Mouse (Mus musculus): ENCODE results near the gene Glrp1.
A peak's percentile ranks its signal among the peaks of the same experiment; 100 is the strongest.

Gene Glrp1

DNA sequence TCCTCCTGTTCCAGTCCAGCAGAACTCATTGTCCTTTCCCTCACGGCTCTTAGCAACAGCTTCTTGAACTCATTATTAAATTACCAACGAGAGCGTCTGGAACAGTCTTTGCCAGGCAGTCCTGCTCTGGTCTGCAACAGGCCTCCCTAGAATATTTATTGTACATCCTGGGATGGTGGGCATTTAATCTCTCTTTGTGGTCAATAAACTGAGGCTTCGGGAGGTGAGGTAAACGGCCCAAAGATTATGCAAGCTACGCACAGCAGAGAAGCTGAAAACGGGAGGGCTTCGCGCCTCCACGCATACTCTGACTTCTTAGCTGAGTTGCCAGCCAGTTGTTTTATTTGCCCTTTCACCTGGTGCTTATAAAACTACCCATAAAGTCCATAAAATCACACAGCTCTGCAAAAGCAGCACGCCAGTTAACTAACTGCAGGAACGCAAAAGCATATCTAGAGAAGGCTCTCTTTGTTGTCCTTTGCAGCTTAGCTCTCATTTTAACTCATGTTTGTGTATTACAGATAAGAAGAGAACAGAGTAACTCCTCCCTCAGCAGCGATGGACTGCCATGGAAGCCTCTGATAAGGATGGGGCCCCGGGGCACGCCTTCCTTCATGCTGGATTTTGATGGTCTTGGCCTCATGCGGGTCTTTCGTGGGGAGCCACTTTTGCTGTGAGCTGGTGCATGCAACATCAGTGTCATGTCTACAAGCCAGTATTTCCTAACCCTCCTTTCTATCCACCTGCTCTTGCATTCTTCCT lies 18.1 kb downstream of the Glrp1 start:
- DNase-seq: no peak

DNA sequence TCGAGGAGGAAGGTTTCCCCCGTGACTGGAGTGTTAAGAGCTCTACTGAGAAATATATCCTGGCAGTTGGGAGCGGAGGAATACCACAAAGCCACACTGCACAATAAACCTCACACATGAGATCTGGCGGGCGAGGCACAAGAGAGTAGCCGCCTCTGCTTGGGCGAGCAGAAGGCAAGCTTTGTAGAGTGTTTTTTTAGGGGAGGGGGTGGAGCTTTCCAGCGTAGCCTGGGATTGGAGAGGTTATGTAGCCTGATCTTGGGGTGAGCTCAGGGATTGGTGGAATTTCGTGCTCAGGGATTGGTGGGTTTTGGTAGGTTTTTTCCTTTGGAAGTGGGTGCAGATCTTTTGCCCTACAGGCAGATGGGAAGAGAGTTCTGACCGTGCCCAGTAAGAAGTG lies 19.7 kb downstream of the Glrp1 start:
- no peak for DNase-seq

- no peak for DNase-seq
Observed at GRCm38 (mm10) chr1:88488957-88489356, 20.9 kb downstream of the Glrp1 start.

DNA sequence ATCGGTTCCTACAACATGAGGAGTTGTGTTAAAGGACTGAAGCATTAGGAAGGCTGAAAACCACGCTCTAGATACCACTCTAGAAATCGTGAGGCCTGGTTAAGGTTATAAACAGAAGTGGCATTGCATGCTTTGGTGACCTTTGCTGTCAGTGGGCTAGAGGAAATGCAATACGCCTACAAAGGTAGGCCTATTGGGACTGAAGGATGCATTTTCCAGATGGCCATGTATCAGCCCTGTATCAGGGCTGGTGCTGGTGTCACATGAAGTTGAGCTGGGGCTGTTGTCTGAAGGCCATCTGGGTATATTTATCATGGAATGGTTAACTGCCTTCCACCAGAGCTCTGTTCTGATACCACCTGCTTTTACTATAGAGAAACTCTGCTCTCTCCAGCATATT lies 23.5 kb downstream of the Glrp1 start:
- no peak for DNase-seq

GRCm38 (mm10) chr1:88484059-88484458 lies 25.8 kb downstream of the Glrp1 start:
- DNase-seq: peak; percentile 49

- DNase-seq: no peak
Observed at GRCm38 (mm10) chr1:88482142-88483099, 27.4 kb downstream of the Glrp1 start.

DNA sequence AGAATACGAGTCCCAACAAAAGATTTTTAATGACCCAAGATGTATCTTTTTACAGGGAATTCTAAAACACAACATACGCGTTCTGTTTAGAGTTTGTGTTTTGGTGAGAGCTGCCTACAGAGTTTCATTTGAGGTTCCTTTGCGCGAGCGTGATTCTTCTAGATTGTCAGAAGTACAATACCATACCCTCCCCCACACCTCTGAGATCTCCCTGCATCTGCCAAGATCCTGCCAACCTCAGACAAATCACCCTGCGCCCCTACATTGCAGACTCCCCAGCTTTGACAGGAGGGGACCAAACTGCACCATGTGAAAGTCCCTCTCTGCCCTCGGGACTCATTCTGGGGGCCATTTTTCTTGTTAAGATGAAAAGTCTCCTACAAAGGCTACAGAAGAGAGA lies 29.3 kb downstream of the Glrp1 start:
- DNase-seq: no peak

DNA sequence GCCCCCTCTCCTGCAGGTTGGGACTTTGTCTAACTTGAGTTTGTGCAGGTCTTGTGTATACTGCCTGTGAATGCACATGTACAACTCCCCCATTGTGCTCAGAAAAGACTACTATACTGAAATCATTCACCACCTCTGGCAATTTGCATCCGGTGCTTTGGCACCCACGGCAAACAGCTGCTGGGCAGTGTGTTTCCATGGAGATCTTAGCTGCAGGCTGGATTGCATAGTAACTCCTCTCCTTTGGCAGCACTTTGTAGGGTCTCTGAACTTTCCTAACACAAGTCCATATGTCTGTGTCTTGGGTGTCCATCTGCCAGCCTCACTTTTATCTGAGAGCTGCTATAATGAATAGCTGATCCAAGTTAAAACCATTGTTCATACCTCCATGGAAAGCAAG lies 31.7 kb downstream of the Glrp1 start:
- no peak for DNase-seq

GRCm38 (mm10) chr1:88476554-88477085 lies 33.2 kb downstream of the Glrp1 start:
- DNase-seq: no peak

DNA sequence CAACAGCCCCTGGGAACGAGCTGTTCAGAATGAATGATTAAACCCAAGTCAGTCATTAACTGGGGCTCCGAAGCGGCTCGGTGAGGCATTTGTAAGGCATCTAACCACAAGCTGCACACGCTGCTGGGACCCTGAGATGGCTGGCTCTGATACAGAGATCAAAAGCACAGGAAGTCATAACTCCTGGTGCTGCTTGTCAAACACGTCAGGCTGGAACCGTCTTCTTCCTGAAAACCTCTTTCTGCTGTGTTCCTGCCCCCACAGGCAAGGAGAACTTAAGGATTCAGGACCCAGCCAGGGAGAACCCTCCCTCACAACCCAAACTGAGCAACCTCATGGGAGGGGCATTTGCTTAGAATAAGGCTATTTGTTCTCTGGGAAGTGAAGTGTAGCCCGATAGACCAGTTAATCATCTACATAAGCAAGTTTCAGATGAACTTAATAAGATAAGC lies 34.3 kb downstream of the Glrp1 start:
- DNase-seq: no peak

DNA sequence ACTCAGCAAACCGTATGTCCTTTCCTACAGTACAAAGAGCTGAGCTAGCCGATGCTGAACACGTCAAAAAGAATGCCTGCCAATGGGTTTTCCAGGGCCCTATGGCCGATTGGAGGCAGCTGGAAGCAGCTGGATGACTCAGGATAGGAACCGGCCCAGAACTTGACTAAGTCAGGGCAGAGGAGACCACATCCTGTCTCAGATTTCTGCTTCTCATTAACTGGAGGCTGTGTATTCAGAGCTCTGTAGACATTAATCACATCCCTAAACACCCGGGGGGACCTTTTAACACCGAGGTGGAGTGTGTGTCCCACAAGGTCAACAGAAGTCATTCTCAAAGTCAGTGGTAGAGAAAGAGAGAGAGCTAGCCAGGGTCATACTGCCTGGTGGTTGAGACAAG lies 35.3 kb downstream of the Glrp1 start:
- DNase-seq: no peak

- DNase-seq: no peak
Observed at GRCm38 (mm10) chr1:88473899-88474298, 36.0 kb downstream of the Glrp1 start.

- DNase-seq: no peak
Observed at GRCm38 (mm10) chr1:88472258-88472657, 37.6 kb downstream of the Glrp1 start.

GRCm38 (mm10) chr1:88469746-88470145 lies 40.1 kb downstream of the Glrp1 start:
- no peak for DNase-seq

- DNase-seq: no peak
Observed at GRCm38 (mm10) chr1:88468335-88468734, 41.5 kb downstream of the Glrp1 start.

DNA sequence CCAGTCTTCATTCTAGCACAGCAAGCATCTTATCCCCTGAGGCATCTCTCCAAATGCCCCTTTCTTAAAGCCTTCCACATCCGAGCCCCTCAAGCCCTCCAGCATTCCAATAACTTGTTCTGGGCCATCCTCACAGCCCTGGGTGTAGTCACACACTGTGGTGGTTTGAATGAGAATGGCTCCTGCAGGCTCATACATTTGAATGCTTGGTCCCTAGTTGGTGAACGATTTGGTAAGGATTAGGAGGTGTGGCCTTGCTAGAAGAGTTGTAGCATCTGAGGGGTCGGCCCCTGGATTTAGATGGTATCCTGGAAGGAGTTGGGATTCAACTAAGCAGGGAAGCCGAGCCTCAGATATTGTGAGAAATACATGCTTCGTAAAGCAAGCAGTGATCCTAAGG lies 42.0 kb downstream of the Glrp1 start:
- DNase-seq: no peak

- no peak for DNase-seq
Observed at GRCm38 (mm10) chr1:88466325-88467064, 43.4 kb downstream of the Glrp1 start.

DNA sequence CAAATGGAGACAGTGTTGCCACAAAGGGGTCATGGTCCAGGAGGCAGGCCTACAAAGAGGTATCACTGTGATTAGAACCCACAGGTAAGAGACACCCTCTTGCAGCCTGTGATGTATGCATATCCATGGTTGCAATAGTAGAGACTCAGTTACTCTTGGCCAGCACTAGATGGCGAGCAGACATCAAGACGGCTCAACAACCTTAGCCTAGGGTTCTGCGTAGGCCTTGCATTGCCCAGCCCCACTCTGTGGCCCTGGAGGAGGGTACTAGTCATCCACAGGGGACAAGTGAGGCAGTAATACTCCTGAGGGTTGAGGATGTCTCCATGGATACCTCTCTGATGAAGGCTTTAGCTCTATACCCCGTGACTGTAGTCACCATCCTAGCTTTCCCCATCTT lies 44.1 kb downstream of the Glrp1 start:
- DNase-seq: no peak

GRCm38 (mm10) chr1:88464109-88464905 lies 45.6 kb downstream of the Glrp1 start:
- no peak for DNase-seq

- no peak for DNase-seq
Observed at GRCm38 (mm10) chr1:88463241-88463640, 46.6 kb downstream of the Glrp1 start.

DNA sequence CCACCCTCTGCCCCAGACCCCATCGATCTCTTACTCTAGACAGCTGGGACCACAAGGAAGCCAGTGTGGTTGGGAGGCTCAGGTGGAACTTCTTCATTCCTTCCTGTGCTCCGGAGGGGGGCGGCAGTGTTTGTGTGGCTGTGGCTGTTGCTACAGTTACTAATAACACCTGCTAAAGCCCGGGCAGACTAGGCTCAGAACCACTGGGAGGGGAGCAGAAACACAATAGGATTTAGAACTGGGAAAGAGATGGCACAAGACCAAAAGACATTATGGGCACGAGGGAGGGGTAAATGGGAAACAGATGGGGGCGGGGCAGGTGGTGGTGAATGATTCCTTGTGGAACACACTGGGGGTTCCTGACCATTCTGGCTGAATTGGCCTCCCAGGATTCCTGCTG lies 47.4 kb downstream of the Glrp1 start:
- DNase-seq: no peak

- DNase-seq: no peak
Observed at GRCm38 (mm10) chr1:88461096-88461495, 48.8 kb downstream of the Glrp1 start.

Data from layer of hippocampus, adult 9-11 months (tissue).